Mouse (Mus musculus): ENCODE data around the gene D430042O09Rik. TPM values are rescaled to one million over a fixed set of nuclear protein-coding genes. Genes with fewer than 3 reads are reported as not detected.

The D430042O09Rik gene
- total and polyA plus RNA-seq, 3 experiments, result 1.8 to 4.8 (median 3.4) TPM

- no peak overlapping the region for H3K9ac ChIP-seq (ENCODE audit: insufficient read depth, low read depth)
- H3K27me3 ChIP-seq (replicated peaks), result peaks cover 6% of the 10 kb centered on the region
- H3K4me3 ChIP-seq (replicated peaks in 1 of 3; ENCODE audit: low read depth in 2 of 3, low read length in 2 of 3, poor library complexity in 1 of 3), result no peak overlapping the region
- no peak overlapping the region for H3K4me2 ChIP-seq (ENCODE audit: insufficient read depth, low read depth, poor library complexity, severe bottlenecking)
- TF ChIP-seq SIN3A (IDR thresholded peaks at IDR 0.05; ENCODE audit: low read length) (no peak), CHD1 (IDR thresholded peaks at IDR 0.05; ENCODE audit: low read depth, low read length) (no peak), UBTF (IDR thresholded peaks at IDR 0.05; ENCODE audit: low read depth, low read length) (no peak), KAT2A (IDR thresholded peaks at IDR 0.05; ENCODE audit: insufficient replicate concordance, low read length) (no peak), RCOR1 (conservative IDR thresholded peaks at IDR 0.05; ENCODE audit: low read depth, low read length) (no peak), USF1 (IDR thresholded peaks at IDR 0.05; ENCODE audit: low read depth, low read length) (no peak), EP300 (IDR thresholded peaks at IDR 0.05; ENCODE audit: low read length) (no peak), NRF1 (IDR thresholded peaks at IDR 0.05; ENCODE audit: low read depth, low read length) (no peak), E2F4 (IDR thresholded peaks at IDR 0.05; ENCODE audit: insufficient replicate concordance, low read depth, low read length) (no peak), POLR2AphosphoS2 (IDR thresholded peaks at IDR 0.05; ENCODE audit: low read depth, low read length) (no peak), IRF4 (IDR thresholded peaks at IDR 0.05; ENCODE audit: low read depth, low read length) (no peak), TBP (conservative IDR thresholded peaks at IDR 0.05; ENCODE audit: low read depth, low read length) (no peak)
- no peaks in the 10 kb centered on the region for H3K9me3 ChIP-seq (replicated peaks; ENCODE audit: low read length)
- peaks cover 3 to 14% of the 10 kb centered on the region in 2 experiments; a peak in 3 of 4 replicates for H3K4me1 ChIP-seq (ENCODE audit: control insufficient read depth in 1 of 2, insufficient read depth in 2 of 2)
- dilution Hi-C loops (cut with MboI; ENCODE audit: extremely low pct_ligation_motif_present, extremely low pct_unique_long_range_greater_than_20kb, low sequenced_read_pairs) (no loop called here), in situ Hi-C loops (cut with MboI; ENCODE audit: low pct_ligation_motif_present, low pct_unique_long_range_greater_than_20kb, low sequenced_read_pairs) (no loop called here)
- no peak for DNase-seq (ENCODE audit: extremely low read depth)
- H3K36me3 ChIP-seq (replicated peaks in 1 of 2; ENCODE audit: control insufficient read depth in 1 of 2, insufficient read depth in 1 of 2, low read length in 1 of 2), result no peaks in the 10 kb centered on the region
- no peak overlapping the region for H3K27ac ChIP-seq (ENCODE audit: insufficient read depth, low read depth)
- H3K79me2 ChIP-seq (replicated peaks; ENCODE audit: control insufficient read depth, extremely low read depth, insufficient read depth, poor library complexity, severe bottlenecking), result no peaks in the 10 kb centered on the region
These were observed 178.5 kb downstream of the D430042O09Rik start for GRCm38 (mm10) chr7:125886116-125886680.

DNA sequence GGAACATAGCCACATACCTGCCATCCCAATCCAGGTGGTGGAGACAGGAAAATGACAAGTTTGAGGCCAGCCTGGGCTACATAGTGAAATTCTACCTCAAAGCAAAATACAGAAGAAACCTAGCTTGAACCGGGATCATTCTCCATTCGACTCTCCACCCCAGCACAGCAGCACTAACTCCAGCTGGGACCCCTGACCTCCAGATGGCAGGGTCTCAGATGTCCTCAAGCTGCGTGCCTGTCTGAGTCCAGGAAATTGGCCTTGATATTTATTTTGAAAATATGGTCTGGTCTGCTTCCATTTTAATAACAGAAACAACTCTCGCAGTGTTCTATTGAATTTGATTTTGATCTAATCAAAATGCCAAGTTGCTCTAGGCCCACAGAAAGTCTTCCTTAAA is 179.4 kb downstream of the D430042O09Rik start:
- H3K4me2 ChIP-seq (ENCODE audit: insufficient read depth, low read depth, poor library complexity, severe bottlenecking), result no peak overlapping the region
- dilution Hi-C loops (cut with MboI; ENCODE audit: extremely low pct_ligation_motif_present, extremely low pct_unique_long_range_greater_than_20kb, low sequenced_read_pairs), result no loop called here

More for the DNA sequence above, 179.4 kb downstream of the D430042O09Rik start:
- Histone ChIP-seq H3K4me1 (ENCODE audit: control insufficient read depth in 1 of 2, insufficient read depth in 2 of 2) (peaks cover 1 to 9% of the 10 kb centered on the region in 2 experiments; a peak in 3 of 4 replicates), H3K9me3 (replicated peaks; ENCODE audit: low read length) (no peaks in the 10 kb centered on the region), H3K36me3 (replicated peaks in 1 of 2; ENCODE audit: control insufficient read depth in 1 of 2, insufficient read depth in 1 of 2, low read length in 1 of 2) (no peaks in the 10 kb centered on the region), H3K79me2 (replicated peaks; ENCODE audit: control insufficient read depth, extremely low read depth, insufficient read depth, poor library complexity, severe bottlenecking) (no peaks in the 10 kb centered on the region), H3K27me3 (replicated peaks) (peaks cover 6% of the 10 kb centered on the region), H3K27ac (ENCODE audit: insufficient read depth, low read depth) (no peak overlapping the region), H3K9ac (ENCODE audit: insufficient read depth, low read depth) (no peak overlapping the region), H3K4me3 (replicated peaks in 1 of 3; ENCODE audit: low read depth in 2 of 3, low read length in 2 of 3, poor library complexity in 1 of 3) (no peak overlapping the region)
- TF ChIP-seq POLR2A (IDR thresholded peaks at IDR 0.05; ENCODE audit: low read depth, low read length) (no peak), MAX (IDR thresholded peaks at IDR 0.05; ENCODE audit: low read length) (no peak), ELF1 (IDR thresholded peaks at IDR 0.05; ENCODE audit: low read depth, low read length) (no peak), GABPA (IDR thresholded peaks at IDR 0.05; ENCODE audit: insufficient replicate concordance, low read depth, low read length) (no peak), ETS1 (conservative IDR thresholded peaks at IDR 0.05; ENCODE audit: low read depth, low read length) (no peak), NELFE (IDR thresholded peaks at IDR 0.05; ENCODE audit: low read depth, low read length) (no peak), RCOR1 (conservative IDR thresholded peaks at IDR 0.05; ENCODE audit: low read depth, low read length) (no peak), CHD2 (IDR thresholded peaks at IDR 0.05; ENCODE audit: low read length) (no peak), USF1 (IDR thresholded peaks at IDR 0.05; ENCODE audit: low read depth, low read length) (no peak), E2F4 (IDR thresholded peaks at IDR 0.05; ENCODE audit: insufficient replicate concordance, low read depth, low read length) (no peak), PAX5 (IDR thresholded peaks at IDR 0.05; ENCODE audit: low read length) (no peak), ZC3H11A (IDR thresholded peaks at IDR 0.05; ENCODE audit: low read depth, low read length) (no peak), MEF2A (IDR thresholded peaks at IDR 0.05; ENCODE audit: borderline replicate concordance, low read depth, low read length) (no peak), POLR2AphosphoS2 (IDR thresholded peaks at IDR 0.05; ENCODE audit: low read depth, low read length) (no peak), SIN3A (IDR thresholded peaks at IDR 0.05; ENCODE audit: low read length) (no peak), MAZ (IDR thresholded peaks at IDR 0.05; ENCODE audit: low read depth, low read length) (no peak), ZNF384 (IDR thresholded peaks at IDR 0.05; ENCODE audit: low read depth, low read length) (no peak)
- no peak for DNase-seq (ENCODE audit: extremely low read depth)
- in situ Hi-C loops (cut with MboI; ENCODE audit: low pct_ligation_motif_present, low pct_unique_long_range_greater_than_20kb, low sequenced_read_pairs), result no loop called here
